Mouse (Mus musculus) forebrain, embryonic 10.5 days (tissue): ENCODE results near the gene Spata13. TPM values are rescaled to one million over a fixed set of nuclear protein-coding genes. Genes with fewer than 3 reads are reported as not detected.

Source experiments
- DNase-seq: peaks from one replicate; pipeline ENCODE4 v3.0.0-alpha.2; 2017; ENCODE audit warnings: low spot score; ENCODE audit errors: extremely low spot score
- H3K27ac ChIP-seq: fragments of 300-500 bp; sonication (generic); 2 replicates; pipeline ENCODE4 v1.5.1; 2016; ENCODE audit warnings: mild to moderate bottlenecking
- H3K27me3 ChIP-seq: fragments of 300-500 bp; sonication (generic); 2 replicates; pipeline ENCODE4 v1.6.1; 2016; ENCODE audit warnings: mild to moderate bottlenecking; ENCODE audit not compliant: poor library complexity, severe bottlenecking
- H3K36me3 ChIP-seq: fragments of 300-500 bp; sonication (generic); replicated peaks from 2 replicates; pipeline ENCODE4 v1.6.1; 2016; ENCODE audit warnings: mild to moderate bottlenecking, moderate library complexity
- H3K4me1 ChIP-seq: fragments of 300-500 bp; sonication (generic); 2 replicates; pipeline ENCODE4 v1.6.1; 2016
- H3K4me3 ChIP-seq: fragments of 300-500 bp; sonication (generic); 2 replicates; pipeline ENCODE4 v1.5.1; 2016; ENCODE audit warnings: mild to moderate bottlenecking, moderate library complexity
- H3K9me3 ChIP-seq: fragments of 300-500 bp; sonication (generic); 2 replicates; pipeline ENCODE4 v1.6.1; 2016; ENCODE audit warnings: mild to moderate bottlenecking, moderate library complexity
- WGBS: fragments of 180-500 bp; shearing (Covaris S2); methylation state at CpG from one replicate; pipeline ENCODE4 v1.1.7; 2016; 5-methylcytosine and 5-hydroxymethylcytosine counted together
- polyA plus RNA-seq: library from polyadenylated mRNA; unstranded; fragments of >200 nt; fragmentation: Nextera tagmentation; extraction: Ambion mirVana; gene quantifications from 2 replicates; pipeline ENCODE4 v1.2.1, GENCODE M21; 2016

The Spata13 gene
- polyA plus RNA-seq, 1 experiment from 2014 or later, result 102 TPM

- 91% methylated on average over 8 of the region's 8 CpGs for WGBS
- H3K36me3 ChIP-seq, result peaks cover 99% of the 10 kb centered on the region
- H3K4me3 ChIP-seq, result no peak overlapping the region
Observed at GRCm38 (mm10) chr14:60709749-60710148, 75.9 kb downstream of the Spata13 start.

GRCm38 (mm10) chr14:60711161-60711560, 77.4 kb downstream of the Spata13 start:
- no peaks in the 10 kb centered on the region for H3K27me3 ChIP-seq
- H3K4me1 ChIP-seq, result peaks cover 13% of the 10 kb centered on the region
- no peak for DNase-seq
- H3K4me3 ChIP-seq, result no peak overlapping the region
- H3K9me3 ChIP-seq, result no peaks in the 10 kb centered on the region
- no peak overlapping the region for H3K27ac ChIP-seq
- H3K36me3 ChIP-seq, result peaks cover 100% of the 10 kb centered on the region
- 95% methylated on average over 5 of the region's 5 CpGs for WGBS

More at GRCm38 (mm10) chr14:60709749-60710148, 75.9 kb downstream of the Spata13 start:
- no peaks in the 10 kb centered on the region for H3K9me3 ChIP-seq
- no peak for DNase-seq
- H3K27me3 ChIP-seq, result no peaks in the 10 kb centered on the region
- peaks cover 13% of the 10 kb centered on the region for H3K4me1 ChIP-seq
- no peak overlapping the region for H3K27ac ChIP-seq

GRCm38 (mm10) chr14:60711590-60712288, 77.9 kb downstream of the Spata13 start:
- H3K27me3 ChIP-seq, result no peaks in the 10 kb centered on the region
- DNase-seq, result no peak
- H3K9me3 ChIP-seq, result no peaks in the 10 kb centered on the region
- H3K4me1 ChIP-seq, result peaks cover 11% of the 10 kb centered on the region
- peaks cover 100% of the 10 kb centered on the region for H3K36me3 ChIP-seq
- H3K27ac ChIP-seq, result no peak overlapping the region
- H3K4me3 ChIP-seq, result no peak overlapping the region
- WGBS, result 85% methylated on average over 6 of the region's 6 CpGs

- peaks cover 98% of the 10 kb centered on the region for H3K36me3 ChIP-seq
- no peak for DNase-seq
- no peak overlapping the region for H3K4me3 ChIP-seq
- H3K4me1 ChIP-seq, result peaks cover 6% of the 10 kb centered on the region; the same call in 1 of the 2 replicates
- H3K27me3 ChIP-seq, result no peaks in the 10 kb centered on the region
- no peak overlapping the region for H3K27ac ChIP-seq
- 92% methylated on average over 11 of the region's 11 CpGs for WGBS
- no peaks in the 10 kb centered on the region for H3K9me3 ChIP-seq
Observed at GRCm38 (mm10) chr14:60712289-60712830, 78.6 kb downstream of the Spata13 start.

- peaks cover 98% of the 10 kb centered on the region for H3K36me3 ChIP-seq
- no peaks in the 10 kb centered on the region for H3K4me1 ChIP-seq
- 88% methylated on average over 5 of the region's 5 CpGs for WGBS
Observed at GRCm38 (mm10) chr14:60715686-60716085, 81.9 kb downstream of the Spata13 start.

GRCm38 (mm10) chr14:60721304-60721703, 87.5 kb downstream of the Spata13 start:
- WGBS, result 71% methylated on average over 8 of the region's 8 CpGs
- no peak for DNase-seq
- Histone ChIP-seq H3K4me3 (no peak overlapping the region), H3K27me3 (no peaks in the 10 kb centered on the region), H3K27ac (no peak overlapping the region), H3K36me3 (peaks cover 89% of the 10 kb centered on the region), H3K4me1 (peaks cover 5% of the 10 kb centered on the region; the same call in 1 of the 2 replicates), H3K9me3 (no peaks in the 10 kb centered on the region)

More at GRCm38 (mm10) chr14:60715686-60716085, 81.9 kb downstream of the Spata13 start:
- H3K9me3 ChIP-seq, result no peaks in the 10 kb centered on the region
- no peak overlapping the region for H3K4me3 ChIP-seq
- no peaks in the 10 kb centered on the region for H3K27me3 ChIP-seq
- DNase-seq, result no peak
- H3K27ac ChIP-seq, result no peak overlapping the region

- Histone ChIP-seq H3K36me3 (peaks cover 89% of the 10 kb centered on the region), H3K27me3 (no peaks in the 10 kb centered on the region)
- WGBS, result 71% methylated on average over 3 of the region's 3 CpGs
Observed at GRCm38 (mm10) chr14:60721938-60722337, 88.1 kb downstream of the Spata13 start.

GRCm38 (mm10) chr14:60726091-60726490, 92.3 kb downstream of the Spata13 start:
- WGBS, result 78% methylated on average over 6 of the region's 6 CpGs
- no peak for DNase-seq
- H3K36me3 ChIP-seq, result peaks cover 91% of the 10 kb centered on the region
- peaks cover 12% of the 10 kb centered on the region; the same call in 1 of the 2 replicates for H3K4me1 ChIP-seq
- H3K27me3 ChIP-seq, result no peaks in the 10 kb centered on the region
- no peak overlapping the region for H3K27ac ChIP-seq
- no peaks in the 10 kb centered on the region for H3K9me3 ChIP-seq
- H3K4me3 ChIP-seq, result no peak overlapping the region

More at GRCm38 (mm10) chr14:60721938-60722337, 88.1 kb downstream of the Spata13 start:
- H3K4me1 ChIP-seq, result peaks cover 7% of the 10 kb centered on the region; the same call in 1 of the 2 replicates
- no peak for DNase-seq
- H3K9me3 ChIP-seq, result no peaks in the 10 kb centered on the region
- H3K4me3 ChIP-seq, result no peak overlapping the region
- H3K27ac ChIP-seq, result no peak overlapping the region

- Histone ChIP-seq H3K4me1 (peaks cover 13% of the 10 kb centered on the region), H3K27me3 (no peaks in the 10 kb centered on the region), H3K36me3 (peaks cover 90% of the 10 kb centered on the region), H3K9me3 (no peaks in the 10 kb centered on the region), H3K27ac (no peak overlapping the region), H3K4me3 (no peak overlapping the region)
- WGBS, result 67% methylated on average over 4 of the region's 4 CpGs
- DNase-seq, result no peak
Observed at GRCm38 (mm10) chr14:60727130-60727529, 93.3 kb downstream of the Spata13 start.

- Histone ChIP-seq H3K4me3 (no peak overlapping the region), H3K4me1 (peaks cover 58% of the 10 kb centered on the region), H3K36me3 (peaks cover 79% of the 10 kb centered on the region), H3K27me3 (no peaks in the 10 kb centered on the region), H3K27ac (no peak overlapping the region), H3K9me3 (no peaks in the 10 kb centered on the region)
- 72% methylated on average over 6 of the region's 6 CpGs for WGBS
- no peak for DNase-seq
Observed at GRCm38 (mm10) chr14:60732081-60732480, 98.3 kb downstream of the Spata13 start.

GRCm38 (mm10) chr14:60732787-60733186, 99.0 kb downstream of the Spata13 start:
- Histone ChIP-seq H3K4me1 (peaks cover 61% of the 10 kb centered on the region), H3K36me3 (peaks cover 75% of the 10 kb centered on the region), H3K27ac (peak overlapping the region; percentile 62; the same call in 1 of the 2 replicates), H3K9me3 (no peaks in the 10 kb centered on the region), H3K4me3 (peak overlapping the region; percentile 18), H3K27me3 (no peaks in the 10 kb centered on the region)
- WGBS, result 21% methylated on average over 16 of the region's 16 CpGs
- no peak for DNase-seq

GRCm38 (mm10) chr14:60733706-60734105, 99.9 kb downstream of the Spata13 start:
- H3K27ac ChIP-seq, result peak overlapping the region; percentile 51
- no peak for DNase-seq
- H3K36me3 ChIP-seq, result peaks cover 70% of the 10 kb centered on the region
- H3K27me3 ChIP-seq, result no peaks in the 10 kb centered on the region
- H3K9me3 ChIP-seq, result no peaks in the 10 kb centered on the region
- no peak overlapping the region for H3K4me3 ChIP-seq
- peaks cover 70% of the 10 kb centered on the region for H3K4me1 ChIP-seq
- 60% methylated on average over 4 of the region's 4 CpGs for WGBS

- H3K27ac ChIP-seq, result peak overlapping the region; percentile 27; the same call in 1 of the 2 replicates
- peaks cover 55% of the 10 kb centered on the region for H3K36me3 ChIP-seq
- no peak for DNase-seq
- H3K4me3 ChIP-seq, result no peak overlapping the region
- H3K4me1 ChIP-seq, result peaks cover 82% of the 10 kb centered on the region
- WGBS, result 67% methylated on average over 5 of the region's 5 CpGs
- no peaks in the 10 kb centered on the region for H3K27me3 ChIP-seq
- no peaks in the 10 kb centered on the region for H3K9me3 ChIP-seq
Observed at GRCm38 (mm10) chr14:60735206-60735605, 101.4 kb downstream of the Spata13 start.
